Mouse (Mus musculus) c-Kit-positive CD71-positive TER-119-negative erythroid progenitor cells, embryonic 14.5 days (primary cell): ENCODE measurements around the gene Gins2.

ENCODE experiments used
- DNase-seq: peaks from one replicate; pipeline ENCODE4 v3.0.0-alpha.2; 2013; ENCODE audit warnings: low read depth

Gins2 gene

GRCm38 (mm10) chr8:120599504-120599903 is 10.4 kb upstream of the Gins2 start:
- peak; percentile 61 for DNase-seq

GRCm38 (mm10) chr8:120598579-120598978 is 9.5 kb upstream of the Gins2 start:
- DNase-seq = no peak

GRCm38 (mm10) chr8:120595963-120596362 is 6.9 kb upstream of the Gins2 start:
- DNase-seq = peak; percentile 68

- no peak for DNase-seq
Measured at GRCm38 (mm10) chr8:120594571-120594970, 5.5 kb upstream of the Gins2 start.

- DNase-seq = no peak
Measured at GRCm38 (mm10) chr8:120591587-120592292, 2.6 kb upstream of the Gins2 start.

GRCm38 (mm10) chr8:120589921-120590320 is 817 bp upstream of the Gins2 start:
- DNase-seq = no peak

GRCm38 (mm10) chr8:120585521-120585920 is 3.6 kb downstream of the Gins2 start:
- no peak for DNase-seq

- no peak for DNase-seq
Measured at GRCm38 (mm10) chr8:120581811-120582210, 7.3 kb downstream of the Gins2 start.

GRCm38 (mm10) chr8:120581329-120581728 is 7.8 kb downstream of the Gins2 start:
- no peak for DNase-seq

- DNase-seq = no peak
Measured at GRCm38 (mm10) chr8:120580336-120581000, 8.6 kb downstream of the Gins2 start.

- DNase-seq = no peak
Measured at GRCm38 (mm10) chr8:120577821-120578220, 11.3 kb downstream of the Gins2 start.

GRCm38 (mm10) chr8:120575801-120576200 is 13.3 kb downstream of the Gins2 start:
- no peak for DNase-seq

GRCm38 (mm10) chr8:120574941-120575340 is 14.2 kb downstream of the Gins2 start:
- no peak for DNase-seq

GRCm38 (mm10) chr8:120573866-120574265 is 15.2 kb downstream of the Gins2 start:
- DNase-seq = no peak

- DNase-seq = no peak
Measured at GRCm38 (mm10) chr8:120572534-120572933, 16.6 kb downstream of the Gins2 start.

GRCm38 (mm10) chr8:120571561-120571960 is 17.5 kb downstream of the Gins2 start:
- no peak for DNase-seq

- DNase-seq = peak; percentile 53
Measured at GRCm38 (mm10) chr8:120569939-120570715, 19.0 kb downstream of the Gins2 start.

- DNase-seq = no peak
Measured at GRCm38 (mm10) chr8:120569123-120569522, 20.0 kb downstream of the Gins2 start.

GRCm38 (mm10) chr8:120568164-120568798 is 20.8 kb downstream of the Gins2 start:
- no peak for DNase-seq

GRCm38 (mm10) chr8:120567731-120568130 is 21.4 kb downstream of the Gins2 start:
- no peak for DNase-seq

- no peak for DNase-seq
Measured at GRCm38 (mm10) chr8:120566681-120567080, 22.4 kb downstream of the Gins2 start.

GRCm38 (mm10) chr8:120565151-120565711 is 23.9 kb downstream of the Gins2 start:
- DNase-seq = no peak
